Mouse (Mus musculus): ENCODE measurements around the gene Zkscan2. TPM values are rescaled to one million over a fixed set of nuclear protein-coding genes. Genes with fewer than 3 reads are reported as not detected.
A peak's percentile ranks its signal among the peaks of the same experiment; 100 is the strongest.

Gene Zkscan2
- 0.42 TPM in 1 of 2 replicates, not detected in the other for polyA plus RNA-seq (2011; ENCODE audit: insufficient read depth, insufficient read length, low replicate concordance, missing spikeins)

DNA sequence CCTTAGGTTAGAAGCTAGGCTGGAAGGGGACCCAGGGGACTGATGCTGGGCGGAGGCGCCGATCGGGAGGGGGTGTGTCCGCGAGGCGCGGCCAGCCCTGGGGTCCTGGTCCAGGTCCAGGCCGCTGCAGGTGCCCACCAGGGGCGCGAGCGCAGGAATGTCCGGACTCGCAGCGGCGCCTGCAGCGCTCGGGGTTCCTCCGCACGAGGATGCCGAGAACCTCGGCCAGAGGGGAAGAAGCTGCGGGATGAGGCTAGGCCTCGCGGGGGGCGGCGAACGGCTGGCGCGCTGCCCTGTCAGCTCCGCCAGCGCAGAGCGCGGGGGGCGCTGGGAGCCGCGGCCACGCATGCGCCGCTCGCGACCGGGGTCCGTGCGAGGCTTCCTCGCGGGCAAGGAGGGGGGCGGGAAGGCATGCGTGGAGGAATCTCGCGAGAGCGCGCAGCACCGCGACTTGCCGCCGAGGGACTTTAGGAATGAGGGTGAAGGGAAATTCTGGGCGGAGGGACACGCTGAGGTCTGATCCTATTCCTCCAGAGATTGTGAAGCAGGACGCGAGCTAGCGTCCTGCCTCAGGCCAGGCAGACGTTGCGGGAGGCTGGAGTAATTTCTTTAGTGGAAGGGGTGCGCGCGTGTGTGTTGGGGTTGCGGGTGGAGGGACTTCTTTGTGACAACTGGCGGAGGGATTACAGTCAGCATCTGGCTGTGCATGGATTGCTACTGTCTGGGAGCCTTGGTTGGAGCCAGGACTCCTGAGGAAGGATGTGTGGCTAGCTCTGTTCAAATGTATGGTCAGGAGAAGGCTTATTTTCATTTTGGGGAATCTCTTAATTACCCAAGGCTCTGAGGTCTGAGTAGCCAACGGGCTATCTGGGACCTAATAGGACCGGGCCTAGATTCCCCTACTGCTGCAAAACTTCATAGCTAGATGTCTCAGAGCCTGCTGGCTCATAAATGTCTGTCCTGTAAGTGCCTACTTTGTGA is at the start of gene Zkscan2:
Gene Zkscan2, minus strand, starts transcription at position 211 of the 981 bp plus-strand sequence.
- TF ChIP-seq CTCF (IDR thresholded peaks at IDR 0.05; ENCODE audit: control insufficient read depth, insufficient read depth, low read length) (no peak), POLR2A (IDR thresholded peaks at IDR 0.05; ENCODE audit: borderline replicate concordance, control insufficient read depth, low read depth, low read length) (no peak)
- Histone ChIP-seq H3K4me3 (replicated peaks; ENCODE audit: control insufficient read depth, low read depth, low read length) (no peak within 1 kb of the TSS), H3K27ac (ENCODE audit: control insufficient read depth, insufficient read depth, low read depth, low read length, poor library complexity) (no peak within 1 kb of the TSS), H3K4me1 (ENCODE audit: control insufficient read depth, insufficient read depth, low read length) (no peaks in the 10 kb centered on the region; the same call in 1 of the 2 replicates)
- WGBS = 3% methylated on average over 71 of the region's 71 CpGs

DNA sequence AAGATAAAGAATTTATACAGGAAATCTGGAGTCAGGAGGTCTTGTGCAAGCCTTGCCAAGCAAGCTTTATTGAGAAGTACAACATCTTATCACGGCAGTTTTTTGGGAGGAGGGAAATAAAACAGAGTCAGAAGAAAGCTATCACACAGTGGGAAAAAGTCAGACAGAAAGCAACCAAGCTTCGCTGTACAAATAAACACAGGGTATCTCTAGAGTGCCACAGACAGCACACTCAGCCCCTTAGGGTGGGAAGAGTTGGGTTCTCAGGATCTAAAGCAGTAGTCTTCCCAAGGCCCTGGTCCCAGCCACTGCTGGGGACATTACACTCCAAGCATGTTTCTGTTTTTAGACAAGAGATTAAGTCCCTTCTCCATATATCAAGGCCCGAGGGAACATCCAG is 28.9 kb upstream of the Zkscan2 start:
- TF ChIP-seq CTCF (IDR thresholded peaks at IDR 0.05; ENCODE audit: control insufficient read depth, insufficient read depth, low read length) (no peak), POLR2A (IDR thresholded peaks at IDR 0.05; ENCODE audit: borderline replicate concordance, control insufficient read depth, low read depth, low read length) (no peak)
- 59% methylated on average over 3 of the region's 3 CpGs for WGBS
- Histone ChIP-seq H3K4me1 (ENCODE audit: control insufficient read depth, insufficient read depth, low read length) (no peaks in the 10 kb centered on the region), H3K27ac (ENCODE audit: control insufficient read depth, insufficient read depth, low read depth, low read length, poor library complexity) (no peak overlapping the region), H3K4me3 (replicated peaks; ENCODE audit: control insufficient read depth, low read depth, low read length) (no peak overlapping the region)

DNA sequence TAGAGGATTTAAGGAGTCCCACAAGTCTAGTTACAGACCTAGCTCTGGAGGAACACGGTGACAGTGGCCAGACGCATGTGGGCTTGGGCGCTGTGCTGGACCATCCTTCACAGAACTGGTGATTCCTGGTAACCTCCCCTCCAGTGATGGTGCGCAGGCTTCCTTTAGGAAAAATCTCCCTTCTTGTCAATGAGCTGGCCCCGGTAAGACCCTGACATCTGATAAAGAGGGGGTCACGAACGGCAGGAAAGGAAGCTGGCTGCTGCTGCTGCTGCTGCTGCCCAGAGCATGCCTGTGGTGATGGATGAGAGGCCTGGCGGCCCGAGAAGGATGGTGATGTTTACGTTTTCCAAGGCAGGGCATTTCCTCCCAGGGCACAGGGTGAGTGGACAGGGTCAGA is 25.5 kb upstream of the Zkscan2 start:
- Histone ChIP-seq H3K27ac (ENCODE audit: control insufficient read depth, insufficient read depth, low read depth, low read length, poor library complexity) (no peak overlapping the region), H3K4me3 (replicated peaks; ENCODE audit: control insufficient read depth, low read depth, low read length) (no peak overlapping the region), H3K4me1 (ENCODE audit: control insufficient read depth, insufficient read depth, low read length) (no peaks in the 10 kb centered on the region)
- no peak for TF ChIP-seq CTCF (IDR thresholded peaks at IDR 0.05; ENCODE audit: control insufficient read depth, insufficient read depth, low read length)
- no peak for TF ChIP-seq POLR2A (IDR thresholded peaks at IDR 0.05; ENCODE audit: borderline replicate concordance, control insufficient read depth, low read depth, low read length)
- 40% methylated on average over 10 of the region's 10 CpGs for WGBS

DNA sequence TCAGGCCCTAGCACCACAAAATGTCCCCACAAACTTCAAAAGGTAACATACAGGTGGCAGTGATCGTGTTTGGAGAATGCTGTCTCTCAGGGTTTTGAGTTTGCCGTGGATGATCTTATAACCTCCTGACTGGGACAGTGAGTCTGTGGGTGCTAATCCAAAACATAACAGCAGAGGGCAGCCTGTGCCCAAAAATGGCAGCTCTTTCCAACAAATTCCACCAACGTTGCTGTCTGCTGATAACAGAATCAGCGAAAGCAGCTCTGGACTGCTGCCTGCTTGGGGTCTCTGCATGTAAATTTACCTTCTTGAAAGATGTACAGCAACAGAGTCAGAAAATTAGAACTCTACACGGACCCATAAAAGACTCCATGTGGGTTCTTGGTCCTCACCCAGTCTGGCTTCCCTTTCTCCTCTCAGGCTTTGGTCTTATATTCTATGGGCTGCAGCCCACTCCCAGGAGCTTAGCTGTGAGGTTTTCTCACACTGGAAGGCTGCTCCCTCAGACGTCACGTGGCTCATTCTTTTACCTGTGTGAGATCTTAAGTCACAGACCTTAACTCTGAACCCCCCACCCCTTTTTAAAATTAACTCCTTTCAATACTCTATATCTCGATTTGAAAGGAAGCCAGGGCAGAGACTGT is 24.1 kb upstream of the Zkscan2 start:
- TF ChIP-seq POLR2A (IDR thresholded peaks at IDR 0.05; ENCODE audit: borderline replicate concordance, control insufficient read depth, low read depth, low read length) (no peak), CTCF (IDR thresholded peaks at IDR 0.05; ENCODE audit: control insufficient read depth, insufficient read depth, low read length) (peak; percentile 34; the same call in 1 of the 2 replicates)
- Histone ChIP-seq H3K4me1 (ENCODE audit: control insufficient read depth, insufficient read depth, low read length) (no peaks in the 10 kb centered on the region), H3K4me3 (replicated peaks; ENCODE audit: control insufficient read depth, low read depth, low read length) (no peak overlapping the region), H3K27ac (ENCODE audit: control insufficient read depth, insufficient read depth, low read depth, low read length, poor library complexity) (no peak overlapping the region)
- WGBS = 22% methylated on average over 8 of the region's 8 CpGs

DNA sequence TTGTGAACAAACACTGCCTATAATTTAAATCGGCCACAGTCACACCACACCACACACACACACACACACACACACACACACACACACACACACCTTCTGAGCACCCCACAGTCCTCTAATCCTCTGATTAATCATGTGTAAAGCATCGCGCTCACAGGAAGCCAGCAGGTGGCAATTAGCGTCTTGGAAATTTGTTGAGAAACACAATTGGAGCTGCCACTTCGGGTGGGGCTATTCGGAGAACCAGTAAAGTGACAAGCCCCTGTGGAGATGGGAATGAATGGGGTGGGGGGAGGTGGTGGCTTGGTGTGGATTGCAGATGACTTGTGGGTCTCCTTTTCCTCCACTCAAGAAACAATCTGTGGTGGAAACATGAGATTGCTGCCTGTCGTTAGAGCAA is 7.7 kb upstream of the Zkscan2 start:
- TF ChIP-seq CTCF (IDR thresholded peaks at IDR 0.05; ENCODE audit: control insufficient read depth, insufficient read depth, low read length) (no peak), POLR2A (IDR thresholded peaks at IDR 0.05; ENCODE audit: borderline replicate concordance, control insufficient read depth, low read depth, low read length) (no peak)
- no peak overlapping the region for H3K27ac ChIP-seq (ENCODE audit: control insufficient read depth, insufficient read depth, low read depth, low read length, poor library complexity)
- H3K4me3 ChIP-seq (replicated peaks; ENCODE audit: control insufficient read depth, low read depth, low read length) = no peak overlapping the region
- H3K4me1 ChIP-seq (ENCODE audit: control insufficient read depth, insufficient read depth, low read length) = no peaks in the 10 kb centered on the region
- WGBS = 86% methylated on average over 7 of the region's 7 CpGs

DNA sequence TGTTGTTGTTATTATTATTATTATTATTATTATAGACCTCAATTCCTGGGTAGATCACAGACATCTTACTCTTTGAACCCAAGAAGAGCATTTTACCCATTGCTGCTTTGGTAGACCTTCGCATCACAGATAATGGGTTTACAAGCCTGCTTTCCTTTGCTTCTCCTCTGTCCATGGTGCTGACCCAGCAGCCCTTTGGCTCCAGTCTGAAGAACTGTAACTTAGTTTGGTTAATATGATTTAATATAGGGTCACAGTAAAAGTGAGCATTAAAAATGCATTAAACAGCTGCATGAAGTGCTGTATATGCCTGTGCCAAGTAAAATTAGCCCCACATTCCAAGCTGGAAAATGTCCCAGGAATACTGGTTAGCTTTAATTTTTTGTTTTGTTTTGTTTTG is 3.1 kb upstream of the Zkscan2 start:
- 36% methylated on average over 1 of the region's 1 CpGs for WGBS
- H3K27ac ChIP-seq (ENCODE audit: control insufficient read depth, insufficient read depth, low read depth, low read length, poor library complexity) = no peak overlapping the region
- TF ChIP-seq POLR2A (IDR thresholded peaks at IDR 0.05; ENCODE audit: borderline replicate concordance, control insufficient read depth, low read depth, low read length) (no peak), CTCF (IDR thresholded peaks at IDR 0.05; ENCODE audit: control insufficient read depth, insufficient read depth, low read length) (no peak)
- H3K4me3 ChIP-seq (replicated peaks; ENCODE audit: control insufficient read depth, low read depth, low read length) = no peak overlapping the region
- H3K4me1 ChIP-seq (ENCODE audit: control insufficient read depth, insufficient read depth, low read length) = no peaks in the 10 kb centered on the region; the same call in 1 of the 2 replicates

DNA sequence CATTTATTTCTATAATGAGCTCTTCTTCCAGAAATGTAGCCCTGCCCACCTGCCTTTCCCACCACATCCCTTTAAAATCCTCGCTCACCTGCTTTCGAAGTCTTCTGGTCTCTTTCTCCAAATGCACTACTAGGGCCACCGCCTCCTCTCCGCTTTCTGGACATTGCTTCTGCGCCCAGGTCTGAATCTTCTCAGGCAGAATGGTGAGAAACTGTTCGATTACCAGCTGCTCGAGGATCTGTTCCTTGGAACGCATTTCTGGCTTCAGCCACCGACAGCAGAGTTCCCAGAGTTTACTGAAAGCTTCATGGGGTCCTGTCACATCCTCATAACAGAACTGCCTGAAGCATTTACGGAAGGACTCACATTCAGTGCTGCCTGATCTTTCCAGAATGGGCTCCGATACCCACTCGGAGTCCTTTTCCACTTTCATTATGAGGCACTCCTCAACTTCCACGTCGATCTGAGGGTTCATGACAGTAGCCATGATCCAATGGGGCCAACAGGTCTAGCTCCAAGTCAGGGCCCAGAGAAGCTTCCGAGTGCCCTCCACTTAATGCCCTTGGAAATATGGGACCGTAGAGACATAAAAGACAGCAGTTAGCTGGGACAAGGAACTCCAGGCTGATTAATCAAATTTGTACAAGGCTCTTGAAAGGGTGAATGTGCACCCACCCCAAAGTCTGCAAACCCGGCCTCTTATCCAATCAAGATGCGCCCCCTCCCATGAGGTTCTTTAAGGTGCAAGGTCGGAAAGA is 589 bp downstream of the Zkscan2 start:
- Histone ChIP-seq H3K27ac (ENCODE audit: control insufficient read depth, insufficient read depth, low read depth, low read length, poor library complexity) (no peak overlapping the region), H3K4me1 (ENCODE audit: control insufficient read depth, insufficient read depth, low read length) (no peaks in the 10 kb centered on the region; the same call in 1 of the 2 replicates), H3K4me3 (replicated peaks; ENCODE audit: control insufficient read depth, low read depth, low read length) (no peak overlapping the region)
- WGBS = 51% methylated on average over 19 of the region's 19 CpGs
- no peak for TF ChIP-seq POLR2A (IDR thresholded peaks at IDR 0.05; ENCODE audit: borderline replicate concordance, control insufficient read depth, low read depth, low read length)
- TF ChIP-seq CTCF (IDR thresholded peaks at IDR 0.05; ENCODE audit: control insufficient read depth, insufficient read depth, low read length) = no peak

Data from bone marrow, adult 2 months (tissue).